Mouse (Mus musculus): Measurements from ENCODE around the gene Tenm4. TPM values are rescaled to one million over a fixed set of nuclear protein-coding genes. Genes with fewer than 3 reads are reported as not detected.

Tenm4 gene
- polyA plus RNA-seq, 1 experiment from 2014 or later: 9.1 TPM

- no peak for ATAC-seq (replicated peaks; ENCODE audit: extremely low read depth, insufficient read depth, low FRiP score)
- H3K36me3 ChIP-seq (ENCODE audit: control insufficient read depth, insufficient read depth): no peaks in the 10 kb centered on the region
- H3K4me3 ChIP-seq (ENCODE audit: low read length): no peak overlapping the region
- no peaks in the 10 kb centered on the region for H3K4me1 ChIP-seq (ENCODE audit: control insufficient read depth, insufficient read depth, low read length)
- H3K9me3 ChIP-seq (replicated peaks; ENCODE audit: control insufficient read depth, low read length): no peaks in the 10 kb centered on the region
- 51% methylated on average over 5 of the region's 5 CpGs for WGBS
- no peak overlapping the region for H3K4me2 ChIP-seq (ENCODE audit: low read depth, low read length)
- H3K27me3 ChIP-seq (ENCODE audit: control insufficient read depth, insufficient read depth, low read length): peaks cover 5% of the 10 kb centered on the region; the same call in 1 of the 2 replicates
- no peak overlapping the region for H3K27ac ChIP-seq (ENCODE audit: low read length)
- H3K9ac ChIP-seq (ENCODE audit: low read length): no peak overlapping the region
These were observed 384.2 kb downstream of the Tenm4 start for GRCm38 (mm10) chr7:96555294-96555693.

GRCm38 (mm10) chr7:96556756-96557155 lies 385.7 kb downstream of the Tenm4 start:
- H3K27ac ChIP-seq (ENCODE audit: low read length): no peak overlapping the region
- no peaks in the 10 kb centered on the region for H3K9me3 ChIP-seq (replicated peaks; ENCODE audit: control insufficient read depth, low read length)
- H3K4me3 ChIP-seq (ENCODE audit: low read length): no peak overlapping the region
- no peak for ATAC-seq (replicated peaks; ENCODE audit: extremely low read depth, insufficient read depth, low FRiP score)
- peaks cover 13% of the 10 kb centered on the region; the same call in 1 of the 2 replicates for H3K27me3 ChIP-seq (ENCODE audit: control insufficient read depth, insufficient read depth, low read length)
- no peak overlapping the region for H3K9ac ChIP-seq (ENCODE audit: low read length)
- H3K4me1 ChIP-seq (ENCODE audit: control insufficient read depth, insufficient read depth, low read length): no peaks in the 10 kb centered on the region
- WGBS: 78% methylated on average over 5 of the region's 5 CpGs
- H3K4me2 ChIP-seq (ENCODE audit: low read depth, low read length): no peak overlapping the region
- H3K36me3 ChIP-seq (ENCODE audit: control insufficient read depth, insufficient read depth): no peaks in the 10 kb centered on the region

DNA sequence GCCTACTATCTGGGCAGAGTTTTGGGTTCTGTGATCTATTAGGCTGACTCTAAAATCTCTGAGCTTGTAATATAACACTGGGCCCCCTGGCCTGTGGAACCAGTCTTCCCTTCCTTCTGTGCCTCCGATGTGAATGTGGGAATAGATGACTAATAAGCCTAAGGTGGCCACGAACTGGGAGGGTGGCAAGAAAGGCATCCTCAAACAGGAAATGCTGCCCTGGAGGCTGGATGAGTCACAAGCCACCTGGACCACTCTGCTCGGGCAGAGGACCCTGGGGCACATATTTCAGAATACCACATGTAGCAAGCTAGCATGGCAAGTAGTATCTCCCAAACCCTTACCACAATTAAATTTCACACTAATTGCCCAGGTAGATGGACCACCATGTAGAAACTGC lies 391.8 kb downstream of the Tenm4 start:
- H3K27ac ChIP-seq (ENCODE audit: low read length): no peak overlapping the region
- H3K4me3 ChIP-seq (ENCODE audit: low read length): no peak overlapping the region
- H3K9me3 ChIP-seq (replicated peaks; ENCODE audit: control insufficient read depth, low read length): no peaks in the 10 kb centered on the region
- H3K27me3 ChIP-seq (ENCODE audit: control insufficient read depth, insufficient read depth, low read length): peaks cover 16% of the 10 kb centered on the region
- no peak for ATAC-seq (replicated peaks; ENCODE audit: extremely low read depth, insufficient read depth, low FRiP score)
- no peak overlapping the region for H3K9ac ChIP-seq (ENCODE audit: low read length)
- H3K4me2 ChIP-seq (ENCODE audit: low read depth, low read length): no peak overlapping the region
- no peaks in the 10 kb centered on the region for H3K4me1 ChIP-seq (ENCODE audit: control insufficient read depth, insufficient read depth, low read length)
- WGBS: 58% methylated on average over 3 of the region's 3 CpGs
- H3K36me3 ChIP-seq (ENCODE audit: control insufficient read depth, insufficient read depth): no peaks in the 10 kb centered on the region

DNA sequence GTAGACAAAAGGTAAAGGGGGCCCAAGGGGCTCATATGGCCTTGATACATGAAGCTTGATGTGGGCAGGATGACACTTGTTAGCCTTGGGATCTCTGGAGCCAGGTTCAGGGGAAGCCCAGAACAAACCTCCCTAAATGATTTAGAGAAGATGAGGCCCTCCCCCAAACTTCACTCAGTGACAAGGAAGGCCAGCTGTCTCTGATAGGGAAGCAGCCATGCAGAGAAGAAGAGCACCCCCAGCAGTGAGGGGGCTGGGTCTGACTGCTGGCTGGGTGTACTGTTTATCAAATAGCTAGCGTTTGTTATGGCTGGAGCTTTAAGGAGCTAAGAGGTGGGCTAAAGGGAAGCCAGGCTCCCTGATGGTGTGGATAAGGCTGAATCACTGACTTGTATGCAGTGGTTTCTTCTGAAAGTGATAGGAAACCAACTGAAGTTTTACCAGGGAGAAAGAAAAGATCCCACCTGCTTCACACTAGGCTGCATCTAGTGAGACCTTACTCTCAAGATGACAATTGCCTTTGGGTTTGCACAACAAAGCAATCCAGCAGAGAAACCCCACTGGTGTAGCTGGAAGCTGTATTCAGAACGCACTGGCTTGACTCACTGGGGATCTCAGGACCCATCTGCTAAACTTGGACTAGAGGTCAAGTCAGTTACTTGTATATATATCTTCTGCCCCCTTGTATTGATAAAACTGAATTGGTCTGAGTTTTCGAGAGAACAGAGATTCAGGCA lies 392.5 kb downstream of the Tenm4 start:
- no peak overlapping the region for H3K4me3 ChIP-seq (ENCODE audit: low read length)
- no peak overlapping the region for H3K9ac ChIP-seq (ENCODE audit: low read length)
- H3K9me3 ChIP-seq (replicated peaks; ENCODE audit: control insufficient read depth, low read length): no peaks in the 10 kb centered on the region
- no peak overlapping the region for H3K27ac ChIP-seq (ENCODE audit: low read length)
- H3K36me3 ChIP-seq (ENCODE audit: control insufficient read depth, insufficient read depth): no peaks in the 10 kb centered on the region
- 54% methylated on average over 3 of the region's 3 CpGs for WGBS
- H3K4me2 ChIP-seq (ENCODE audit: low read depth, low read length): no peak overlapping the region
- no peak for ATAC-seq (replicated peaks; ENCODE audit: extremely low read depth, insufficient read depth, low FRiP score)
- no peaks in the 10 kb centered on the region for H3K4me1 ChIP-seq (ENCODE audit: control insufficient read depth, insufficient read depth, low read length)
- peaks cover 16% of the 10 kb centered on the region for H3K27me3 ChIP-seq (ENCODE audit: control insufficient read depth, insufficient read depth, low read length)

GRCm38 (mm10) chr7:96565806-96566205 lies 394.8 kb downstream of the Tenm4 start:
- no peak overlapping the region for H3K4me2 ChIP-seq (ENCODE audit: low read depth, low read length)
- no peak for ATAC-seq (replicated peaks; ENCODE audit: extremely low read depth, insufficient read depth, low FRiP score)
- no peaks in the 10 kb centered on the region for H3K36me3 ChIP-seq (ENCODE audit: control insufficient read depth, insufficient read depth)
- H3K9me3 ChIP-seq (replicated peaks; ENCODE audit: control insufficient read depth, low read length): no peaks in the 10 kb centered on the region
- H3K27ac ChIP-seq (ENCODE audit: low read length): no peak overlapping the region
- 48% methylated on average over 4 of the region's 4 CpGs for WGBS
- no peak overlapping the region for H3K9ac ChIP-seq (ENCODE audit: low read length)
- no peaks in the 10 kb centered on the region for H3K4me1 ChIP-seq (ENCODE audit: control insufficient read depth, insufficient read depth, low read length)
- no peak overlapping the region for H3K4me3 ChIP-seq (ENCODE audit: low read length)
- peaks cover 16% of the 10 kb centered on the region for H3K27me3 ChIP-seq (ENCODE audit: control insufficient read depth, insufficient read depth, low read length)

- no peak overlapping the region for H3K9ac ChIP-seq (ENCODE audit: low read length)
- no peaks in the 10 kb centered on the region for H3K9me3 ChIP-seq (replicated peaks; ENCODE audit: control insufficient read depth, low read length)
- WGBS: 75% methylated on average over 4 of the region's 4 CpGs
- no peak overlapping the region for H3K27ac ChIP-seq (ENCODE audit: low read length)
- no peak overlapping the region for H3K4me3 ChIP-seq (ENCODE audit: low read length)
- H3K4me2 ChIP-seq (ENCODE audit: low read depth, low read length): no peak overlapping the region
- H3K36me3 ChIP-seq (ENCODE audit: control insufficient read depth, insufficient read depth): no peaks in the 10 kb centered on the region
- H3K27me3 ChIP-seq (ENCODE audit: control insufficient read depth, insufficient read depth, low read length): peaks cover 13% of the 10 kb centered on the region
- ATAC-seq (replicated peaks; ENCODE audit: extremely low read depth, insufficient read depth, low FRiP score): no peak
- H3K4me1 ChIP-seq (ENCODE audit: control insufficient read depth, insufficient read depth, low read length): no peaks in the 10 kb centered on the region
These were observed 395.2 kb downstream of the Tenm4 start for GRCm38 (mm10) chr7:96566260-96566659.

DNA sequence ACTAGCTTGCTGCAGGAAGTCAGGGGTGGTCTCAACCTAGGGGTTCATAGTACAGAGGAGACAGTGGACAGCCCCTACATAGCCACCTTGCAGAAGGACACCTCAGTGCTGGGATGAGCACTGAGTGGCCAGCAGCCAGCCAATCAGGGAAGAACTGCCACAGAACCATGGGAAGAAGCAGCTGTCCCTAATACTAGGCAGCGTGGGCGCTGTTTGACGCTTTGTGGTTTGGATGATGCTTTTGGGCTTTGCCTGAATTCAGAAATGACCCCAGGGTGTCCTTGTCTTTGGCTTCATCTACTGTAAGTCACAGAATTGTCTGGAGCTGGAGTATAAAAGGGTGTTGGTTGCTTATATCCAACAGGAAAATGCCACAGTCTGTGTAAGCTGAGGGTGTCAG lies 397.0 kb downstream of the Tenm4 start:
- Histone ChIP-seq H3K27ac (ENCODE audit: low read length) (no peak overlapping the region), H3K27me3 (ENCODE audit: control insufficient read depth, insufficient read depth, low read length) (peaks cover 8% of the 10 kb centered on the region), H3K36me3 (ENCODE audit: control insufficient read depth, insufficient read depth) (no peaks in the 10 kb centered on the region), H3K9ac (ENCODE audit: low read length) (no peak overlapping the region), H3K9me3 (replicated peaks; ENCODE audit: control insufficient read depth, low read length) (no peaks in the 10 kb centered on the region), H3K4me2 (ENCODE audit: low read depth, low read length) (no peak overlapping the region), H3K4me3 (ENCODE audit: low read length) (no peak overlapping the region), H3K4me1 (ENCODE audit: control insufficient read depth, insufficient read depth, low read length) (no peaks in the 10 kb centered on the region)
- ATAC-seq (replicated peaks; ENCODE audit: extremely low read depth, insufficient read depth, low FRiP score): no peak
- WGBS: 88% methylated on average over 3 of the region's 3 CpGs

DNA sequence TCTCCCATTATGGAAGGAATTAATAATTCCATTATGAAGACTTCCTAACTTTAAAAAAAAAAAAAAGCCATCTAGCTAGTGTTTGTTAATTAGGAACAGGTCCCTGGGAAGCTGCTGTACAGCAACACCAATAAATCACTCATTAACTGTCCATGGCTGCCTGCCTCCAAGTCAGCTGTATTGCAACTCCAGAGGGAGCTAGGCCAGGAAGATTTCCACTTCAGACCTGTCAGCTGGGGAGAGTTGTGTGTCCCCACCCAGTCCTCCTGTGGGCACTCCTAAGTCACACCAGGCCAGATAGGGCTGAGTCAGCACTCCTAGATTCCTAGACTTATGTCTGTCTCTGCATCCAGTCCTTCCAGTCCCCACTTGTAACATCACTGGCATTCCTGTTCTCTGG lies 399.9 kb downstream of the Tenm4 start:
- Histone ChIP-seq H3K9me3 (replicated peaks; ENCODE audit: control insufficient read depth, low read length) (no peaks in the 10 kb centered on the region), H3K4me1 (ENCODE audit: control insufficient read depth, insufficient read depth, low read length) (peaks cover 6% of the 10 kb centered on the region; the same call in 1 of the 2 replicates), H3K27me3 (ENCODE audit: control insufficient read depth, insufficient read depth, low read length) (peaks cover 3% of the 10 kb centered on the region), H3K36me3 (ENCODE audit: control insufficient read depth, insufficient read depth) (no peaks in the 10 kb centered on the region), H3K9ac (ENCODE audit: low read length) (no peak overlapping the region), H3K4me2 (ENCODE audit: low read depth, low read length) (no peak overlapping the region), H3K4me3 (ENCODE audit: low read length) (no peak overlapping the region), H3K27ac (ENCODE audit: low read length) (no peak overlapping the region)
- no peak for ATAC-seq (replicated peaks; ENCODE audit: extremely low read depth, insufficient read depth, low FRiP score)

- no peak overlapping the region for H3K9ac ChIP-seq (ENCODE audit: low read length)
- no peak for ATAC-seq (replicated peaks; ENCODE audit: extremely low read depth, insufficient read depth, low FRiP score)
- H3K36me3 ChIP-seq (ENCODE audit: control insufficient read depth, insufficient read depth): no peaks in the 10 kb centered on the region
- no peak overlapping the region for H3K4me2 ChIP-seq (ENCODE audit: low read depth, low read length)
- no peak overlapping the region for H3K27ac ChIP-seq (ENCODE audit: low read length)
- H3K9me3 ChIP-seq (replicated peaks; ENCODE audit: control insufficient read depth, low read length): no peaks in the 10 kb centered on the region
- H3K27me3 ChIP-seq (ENCODE audit: control insufficient read depth, insufficient read depth, low read length): no peaks in the 10 kb centered on the region
- H3K4me1 ChIP-seq (ENCODE audit: control insufficient read depth, insufficient read depth, low read length): peaks cover 6% of the 10 kb centered on the region; the same call in 1 of the 2 replicates
- WGBS: 91% methylated on average over 7 of the region's 7 CpGs
- H3K4me3 ChIP-seq (ENCODE audit: low read length): no peak overlapping the region
These were observed 401.9 kb downstream of the Tenm4 start for GRCm38 (mm10) chr7:96572995-96573394.
